Mouse (Mus musculus) forebrain, embryonic 14.5 days (tissue): ENCODE data around the gene Ppm1l. TPM values are rescaled to one million over a fixed set of nuclear protein-coding genes. Genes with fewer than 3 reads are reported as not detected.

Experiments
- ATAC-seq: fragments of 200-750 bp; cut with Nextera tagmentation; 2 replicates; pipeline ENCODE4 v1.8.0; 2017; ENCODE audit warnings: mild to moderate bottlenecking, moderate library complexity
- DNase-seq: peaks from one replicate; pipeline ENCODE4 v3.0.0-alpha.2; 2015; ENCODE audit warnings: low spot score
- H3K27ac ChIP-seq: fragments of 300-500 bp; sonication (generic); 2 replicates; pipeline ENCODE4 v1.5.1; 2014; ENCODE audit warnings: low read depth, mild to moderate bottlenecking, control low read depth, low read length, moderate library complexity
- H3K27me3 ChIP-seq: fragments of 300-500 bp; sonication (generic); replicated peaks from 2 replicates; pipeline ENCODE4 v1.6.1; 2014; ENCODE audit warnings: low read length, control low read depth, mixed read lengths; ENCODE audit not compliant: control insufficient read depth, insufficient read depth
- H3K36me3 ChIP-seq: fragments of 300-500 bp; sonication (generic); 2 replicates; pipeline ENCODE4 v1.6.1; 2014; ENCODE audit warnings: low read length, control low read depth; ENCODE audit not compliant: control insufficient read depth, insufficient read depth
- H3K4me1 ChIP-seq: fragments of 300-500 bp; sonication (generic); 2 replicates; pipeline ENCODE4 v1.6.1; 2014; ENCODE audit warnings: antibody characterized with exemption, low read length, control low read depth; ENCODE audit not compliant: control insufficient read depth, insufficient read depth
- H3K4me2 ChIP-seq: fragments of 300-500 bp; sonication (generic); 2 replicates; pipeline ENCODE4 v1.6.1; 2014; ENCODE audit warnings: mild to moderate bottlenecking, control low read depth, low read length
- H3K4me3 ChIP-seq: fragments of 300-500 bp; sonication (generic); 2 replicates; pipeline ENCODE4 v1.5.1; 2014; ENCODE audit warnings: low read depth, low read length, control low read depth
- H3K9ac ChIP-seq: fragments of 300-500 bp; sonication (generic); 2 replicates; pipeline ENCODE4 v1.6.1; 2014; ENCODE audit warnings: mild to moderate bottlenecking, low read length, control low read depth, moderate library complexity
- H3K9me3 ChIP-seq: fragments of 300-500 bp; sonication (generic); replicated peaks from 2 replicates; pipeline ENCODE4 v1.6.1; 2016; ENCODE audit warnings: low read length, control low read depth, mixed read lengths; ENCODE audit not compliant: control insufficient read depth
- WGBS: fragments of 180-500 bp; shearing (Covaris S2); extraction: QIAGEN DNeasy Blood & Tissue Kit; methylation state at CpG from one replicate; pipeline ENCODE4 v1.1.7; 2014; 5-methylcytosine and 5-hydroxymethylcytosine counted together
- polyA plus RNA-seq: library from polyadenylated mRNA; unstranded; fragments of >200 nt; fragmentation: Nextera tagmentation; extraction: Ambion mirVana; gene quantifications from 2 replicates; pipeline ENCODE4 v1.2.1, GENCODE M21; 2014

Gene Ppm1l
- polyA plus RNA-seq, 1 experiment from 2014 or later = 16.5 TPM

DNA sequence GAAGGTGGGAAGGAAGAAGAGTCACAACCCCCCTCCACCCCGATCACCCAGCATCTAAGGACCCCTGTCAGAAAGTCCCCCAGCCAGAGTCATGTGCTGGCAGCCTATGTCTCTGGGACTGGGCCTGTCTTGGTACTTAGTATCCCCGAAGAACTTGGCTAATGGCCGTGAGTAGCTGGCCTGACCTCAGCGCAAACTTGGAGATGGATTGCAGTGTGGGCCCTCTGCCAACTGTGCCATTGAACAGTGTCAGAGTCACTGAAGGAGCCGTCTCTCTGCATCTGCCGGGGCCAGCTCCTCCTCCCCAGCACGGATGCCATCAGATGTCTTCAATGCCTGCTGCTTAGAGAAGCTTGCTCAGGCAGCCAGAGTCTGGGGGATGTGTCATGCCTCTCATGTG, 26.4 kb upstream of the Ppm1l start:
- peak overlapping the region; percentile 39; the same call in 1 of the 2 replicates for H3K27ac ChIP-seq

DNA sequence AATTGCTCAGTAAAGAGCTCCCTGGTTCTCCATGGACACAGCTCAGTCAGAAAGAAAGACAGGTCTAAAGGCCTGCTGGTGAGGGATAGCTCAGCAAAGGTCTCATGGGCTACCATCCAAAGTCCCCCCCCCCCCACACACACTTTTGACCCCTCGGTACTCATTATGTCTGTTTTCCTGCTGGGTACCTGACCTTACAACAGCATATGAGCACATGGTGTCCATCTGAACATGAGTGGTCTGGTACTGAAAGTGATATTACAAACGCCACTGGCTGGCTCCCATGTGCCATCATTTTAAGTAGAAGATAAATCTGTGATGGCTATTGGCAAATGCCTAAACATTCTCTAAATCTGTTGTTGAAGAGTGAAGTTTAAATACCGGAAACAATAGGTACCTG, 25.8 kb upstream of the Ppm1l start:
- no peak overlapping the region for H3K4me2 ChIP-seq
- H3K9ac ChIP-seq = no peak overlapping the region
- no peaks in the 10 kb centered on the region for H3K27me3 ChIP-seq
- H3K4me3 ChIP-seq = no peak overlapping the region
- 90% methylated on average over 3 of the region's 3 CpGs for WGBS
- H3K4me1 ChIP-seq = peaks cover 5% of the 10 kb centered on the region; the same call in 1 of the 2 replicates
- H3K27ac ChIP-seq = peak overlapping the region; percentile 39; the same call in 1 of the 2 replicates
- ATAC-seq (no peak), DNase-seq (no peak)
- H3K36me3 ChIP-seq = no peaks in the 10 kb centered on the region
- H3K9me3 ChIP-seq = no peaks in the 10 kb centered on the region

More for the DNA sequence above, 26.4 kb upstream of the Ppm1l start:
- 37% methylated on average over 7 of the region's 7 CpGs for WGBS
- no peaks in the 10 kb centered on the region for H3K36me3 ChIP-seq
- peak; percentile 79 for DNase-seq
- peaks cover 5% of the 10 kb centered on the region; the same call in 1 of the 2 replicates for H3K4me1 ChIP-seq
- ATAC-seq = peak; percentile 83
- H3K4me2 ChIP-seq = peak overlapping the region; percentile 36
- peak overlapping the region; percentile 6; the same call in 1 of the 2 replicates for H3K4me3 ChIP-seq
- no peak overlapping the region for H3K9ac ChIP-seq
- no peaks in the 10 kb centered on the region for H3K9me3 ChIP-seq
- H3K27me3 ChIP-seq = no peaks in the 10 kb centered on the region

DNA sequence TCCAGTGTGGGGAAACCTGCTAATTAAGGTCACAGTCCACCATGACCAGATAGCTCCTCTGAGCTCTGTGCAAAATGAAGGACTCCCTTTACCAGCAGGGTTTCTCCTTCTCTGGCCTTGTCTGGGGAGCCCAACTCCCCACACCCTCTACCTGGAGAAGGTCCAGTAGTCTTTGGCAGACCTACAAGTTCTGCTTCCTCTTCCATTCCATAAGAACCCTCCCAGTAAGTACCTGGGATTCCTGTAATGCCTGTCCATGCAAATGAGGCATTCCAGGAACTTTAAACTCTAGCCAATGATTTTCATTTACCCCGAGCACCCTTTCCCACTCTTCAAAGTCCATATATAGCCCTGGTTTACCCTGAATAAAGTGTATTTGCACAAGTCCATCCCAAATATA, 24.0 kb upstream of the Ppm1l start:
- Histone ChIP-seq H3K9ac (no peak overlapping the region), H3K27ac (no peak overlapping the region), H3K4me1 (peaks cover 5% of the 10 kb centered on the region; the same call in 1 of the 2 replicates), H3K36me3 (no peaks in the 10 kb centered on the region), H3K4me3 (no peak overlapping the region), H3K4me2 (no peak overlapping the region), H3K27me3 (no peaks in the 10 kb centered on the region), H3K9me3 (no peaks in the 10 kb centered on the region)
- ATAC-seq (no peak), DNase-seq (no peak)
- WGBS = 81% methylated on average over 1 of the region's 1 CpGs

DNA sequence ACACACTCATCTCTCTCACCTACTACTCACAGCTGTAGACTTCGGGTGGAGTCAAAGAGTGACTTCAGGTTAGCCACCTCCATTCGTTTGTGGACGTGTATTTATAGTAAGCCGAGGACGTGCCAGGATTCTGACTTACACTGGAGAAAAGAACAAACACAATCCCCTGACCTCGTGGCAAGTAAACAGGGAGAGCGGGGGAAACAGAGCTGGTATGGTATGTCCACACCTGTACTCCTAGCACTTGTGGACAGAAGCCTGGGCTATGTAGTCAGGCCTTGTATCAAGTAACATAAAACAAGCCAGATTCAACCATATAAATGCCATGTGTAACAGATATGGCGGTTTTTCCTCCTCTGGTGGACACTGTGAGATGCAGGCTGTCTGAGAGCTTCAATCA, 20.4 kb upstream of the Ppm1l start:
- Histone ChIP-seq H3K27ac (no peak overlapping the region), H3K27me3 (no peaks in the 10 kb centered on the region), H3K36me3 (no peaks in the 10 kb centered on the region), H3K9ac (no peak overlapping the region), H3K4me3 (no peak overlapping the region), H3K4me2 (no peak overlapping the region), H3K4me1 (no peaks in the 10 kb centered on the region), H3K9me3 (no peaks in the 10 kb centered on the region)
- WGBS = 83% methylated on average over 8 of the region's 8 CpGs
- ATAC-seq (no peak), DNase-seq (no peak)

DNA sequence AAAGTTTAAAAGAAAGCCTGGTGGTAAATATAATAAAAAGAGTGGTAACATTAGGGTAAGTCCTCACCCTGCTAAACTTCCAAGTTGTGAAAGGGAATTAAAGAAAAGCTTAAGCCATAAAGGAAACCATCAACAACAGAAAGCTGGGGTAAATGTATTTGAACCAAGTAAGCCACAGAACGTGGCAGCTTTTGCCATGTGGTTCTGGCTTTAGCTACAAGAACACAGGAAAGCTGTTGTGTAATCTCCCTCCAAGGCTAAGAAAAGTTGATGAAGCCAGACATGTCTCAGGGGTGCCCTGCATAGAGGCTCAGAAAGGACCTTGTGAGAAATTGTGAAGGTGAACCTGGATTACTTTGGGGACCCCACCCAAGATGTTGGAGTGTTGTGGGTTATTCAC, 16.5 kb upstream of the Ppm1l start:
- no peak overlapping the region for H3K4me2 ChIP-seq
- no peaks in the 10 kb centered on the region for H3K4me1 ChIP-seq
- WGBS = 79% methylated on average over 1 of the region's 1 CpGs
- H3K36me3 ChIP-seq = no peaks in the 10 kb centered on the region
- no peak overlapping the region for H3K4me3 ChIP-seq
- H3K27me3 ChIP-seq = no peaks in the 10 kb centered on the region
- no peak for DNase-seq
- H3K27ac ChIP-seq = no peak overlapping the region
- ATAC-seq = no peak
- no peak overlapping the region for H3K9ac ChIP-seq
- H3K9me3 ChIP-seq = no peaks in the 10 kb centered on the region

DNA sequence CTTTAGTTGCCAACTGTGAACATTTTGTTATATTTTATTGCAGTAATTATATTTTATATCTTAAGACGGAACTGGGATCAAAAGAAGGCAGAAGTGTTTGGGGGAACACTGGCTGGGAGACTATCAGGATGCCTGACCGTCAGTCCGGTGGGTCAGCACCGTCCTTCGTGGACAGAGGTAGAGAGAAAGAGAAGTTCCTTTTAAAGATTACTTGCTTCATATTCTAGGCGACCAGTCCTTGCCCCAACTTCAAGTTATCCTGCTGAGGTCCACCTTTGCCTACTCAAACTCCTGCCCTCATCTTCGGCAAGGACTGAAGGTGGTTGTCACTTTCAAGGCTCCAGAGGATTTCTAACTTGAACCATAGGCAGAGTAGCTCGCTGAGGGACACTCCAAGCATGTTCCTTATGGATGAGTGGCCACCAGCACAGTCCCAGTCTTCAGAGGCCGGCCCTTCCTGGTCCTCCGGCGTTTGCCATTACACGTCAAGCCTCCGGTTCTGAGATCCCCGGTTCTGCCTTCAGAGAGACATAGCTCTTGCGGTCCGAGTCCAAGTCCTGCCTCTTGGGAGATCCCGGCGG, 761 bp upstream of the Ppm1l start:
- peak overlapping the region; percentile 71 for H3K4me2 ChIP-seq
- H3K9ac ChIP-seq = peak overlapping the region; percentile 95
- no peaks in the 10 kb centered on the region for H3K36me3 ChIP-seq
- peak overlapping the region; percentile 91 for H3K27ac ChIP-seq
- H3K27me3 ChIP-seq = no peaks in the 10 kb centered on the region
- no peak for DNase-seq
- WGBS = 3% methylated on average over 18 of the region's 18 CpGs
- peak overlapping the region; percentile 86 for H3K4me3 ChIP-seq
- H3K4me1 ChIP-seq = peaks cover 18% of the 10 kb centered on the region
- ATAC-seq = peak; percentile 36
- H3K9me3 ChIP-seq = no peaks in the 10 kb centered on the region

DNA sequence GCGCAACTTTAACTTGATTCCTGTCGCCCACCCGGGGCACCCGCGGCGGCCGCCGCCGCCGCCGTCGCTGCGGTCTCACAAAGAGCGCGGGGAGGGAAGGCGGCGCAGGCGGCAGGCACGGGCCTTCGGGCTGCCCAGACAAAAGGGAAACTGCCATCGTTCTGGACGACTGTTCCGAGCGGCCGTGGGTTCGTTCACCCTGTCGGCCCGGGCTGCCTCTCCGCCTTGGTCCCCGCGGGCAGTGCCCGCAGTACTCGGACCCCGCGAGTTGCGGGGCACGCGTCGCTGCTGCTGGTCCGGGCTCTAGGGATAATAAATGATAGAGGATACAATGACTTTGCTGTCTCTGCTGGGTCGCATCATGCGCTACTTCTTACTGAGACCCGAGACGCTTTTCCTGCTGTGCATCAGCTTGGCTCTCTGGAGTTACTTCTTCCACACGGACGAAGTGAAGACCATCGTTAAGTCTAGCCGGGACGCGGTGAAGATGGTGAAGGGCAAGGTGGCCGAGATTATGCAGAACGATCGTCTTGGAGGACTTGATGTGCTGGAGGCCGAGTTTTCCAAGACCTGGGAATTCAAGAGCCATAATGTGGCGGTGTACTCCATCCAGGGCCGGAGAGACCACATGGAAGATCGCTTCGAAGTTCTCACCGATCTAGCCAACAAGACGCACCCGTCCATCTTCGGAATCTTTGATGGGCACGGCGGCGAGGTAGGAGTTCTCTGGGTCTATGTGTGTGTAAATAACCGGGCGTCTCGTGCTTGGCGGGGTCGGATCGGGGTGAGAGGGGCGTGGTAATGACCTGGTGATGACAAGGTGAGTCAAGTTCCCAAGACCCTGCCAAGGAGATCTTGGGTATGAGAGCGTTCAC, 827 bp downstream of the Ppm1l start:
- ATAC-seq = peak; percentile 65
- peak overlapping the region; percentile 86 for H3K4me3 ChIP-seq
- no peaks in the 10 kb centered on the region for H3K9me3 ChIP-seq
- WGBS = 1% methylated on average over 68 of the region's 73 CpGs
- H3K4me2 ChIP-seq = peak overlapping the region; percentile 66
- H3K27ac ChIP-seq = peak overlapping the region; percentile 91
- peak; percentile 67 for DNase-seq
- peaks cover 18% of the 10 kb centered on the region for H3K4me1 ChIP-seq
- no peaks in the 10 kb centered on the region for H3K36me3 ChIP-seq
- peak overlapping the region; percentile 95 for H3K9ac ChIP-seq
- no peaks in the 10 kb centered on the region for H3K27me3 ChIP-seq

DNA sequence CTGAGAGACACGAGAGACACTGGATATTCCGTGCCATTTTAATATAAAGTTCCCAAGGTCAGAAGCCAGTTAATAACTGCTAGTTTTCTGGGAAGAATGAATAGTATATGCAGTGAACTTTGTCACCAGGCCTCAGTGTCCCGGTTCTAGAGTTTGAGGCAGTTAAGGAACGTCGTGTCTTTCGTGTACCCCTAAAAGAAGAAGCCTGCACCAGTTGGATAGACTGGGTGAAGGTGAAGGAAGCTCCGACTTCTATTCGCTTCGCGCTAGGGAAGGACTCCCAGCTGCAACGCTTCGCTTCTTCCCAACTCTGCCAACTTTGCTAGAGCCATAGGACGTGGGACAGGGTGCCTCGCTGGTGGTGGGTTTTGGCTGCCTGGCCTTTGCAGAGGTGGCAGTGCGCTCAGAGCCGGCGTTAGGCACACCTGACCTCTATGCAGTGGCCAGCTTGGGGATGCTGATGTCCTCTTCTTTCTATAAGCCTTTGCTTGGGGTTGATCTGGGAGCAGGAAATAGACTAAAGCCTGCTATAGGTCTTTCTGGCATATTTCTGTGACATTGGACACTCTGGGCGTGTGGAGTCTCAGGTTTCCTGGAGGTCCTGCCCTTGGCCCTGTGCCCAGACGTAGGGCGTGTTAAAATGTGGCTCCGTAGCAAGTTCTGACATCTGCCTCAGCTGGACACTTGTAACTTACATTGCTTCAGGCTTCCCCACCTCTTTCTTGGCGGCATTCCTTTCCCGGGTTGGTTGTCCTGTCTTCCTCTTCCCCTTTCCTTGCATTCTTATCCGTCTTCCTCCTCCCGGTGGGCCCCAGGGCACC, 1.7 kb downstream of the Ppm1l start:
- Histone ChIP-seq H3K9me3 (no peaks in the 10 kb centered on the region), H3K27me3 (no peaks in the 10 kb centered on the region), H3K9ac (peak overlapping the region; percentile 95), H3K4me2 (peak overlapping the region; percentile 66), H3K4me3 (peak overlapping the region; percentile 86), H3K36me3 (no peaks in the 10 kb centered on the region), H3K27ac (no peak overlapping the region), H3K4me1 (peaks cover 18% of the 10 kb centered on the region)
- ATAC-seq (no peak), DNase-seq (peak; percentile 32)
- 5% methylated on average over 25 of the region's 25 CpGs for WGBS
